Mouse (Mus musculus): Measurements from ENCODE around the gene Nanos1. TPM values are rescaled to one million over a fixed set of nuclear protein-coding genes. Genes with fewer than 3 reads are reported as not detected.

Nanos1 gene
- polyA plus RNA-seq, 1 experiment from 2014 or later, result 2.1 TPM

DNA sequence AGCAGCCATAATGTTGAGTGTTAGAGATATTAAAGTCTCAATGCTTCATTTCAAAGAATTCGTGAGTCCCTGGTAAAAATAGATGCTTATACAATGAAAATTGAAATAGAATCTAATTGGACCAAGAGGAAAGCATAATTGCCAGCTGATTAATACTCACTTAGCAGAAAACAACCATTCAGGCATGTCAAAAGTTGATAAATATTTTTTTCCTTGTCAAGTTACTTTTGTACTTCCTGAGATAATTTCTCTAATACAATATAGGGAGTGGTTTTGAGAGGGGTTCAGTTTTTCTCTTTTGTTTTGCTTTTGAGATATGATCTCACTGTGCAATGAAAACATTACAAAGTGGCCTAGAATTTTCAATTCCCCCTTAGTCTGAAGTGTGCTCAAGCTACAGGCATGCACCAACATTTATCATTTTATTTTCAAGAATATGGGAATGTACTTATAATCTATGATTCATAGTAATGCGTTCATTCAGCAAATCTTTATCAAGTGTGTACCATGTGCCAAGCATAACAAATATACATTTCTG, 37.5 kb downstream of the Nanos1 start:
- Histone ChIP-seq H3K36me3 (ENCODE audit: control insufficient read depth, insufficient read depth, low read length) (no peaks in the 10 kb centered on the region), H3K9ac (ENCODE audit: low read length) (no peak overlapping the region), H3K4me1 (ENCODE audit: control insufficient read depth, insufficient read depth, low read length) (no peaks in the 10 kb centered on the region), H3K4me3 (ENCODE audit: low read depth, low read length) (no peak overlapping the region), H3K4me2 (ENCODE audit: low read depth, severe bottlenecking) (no peak overlapping the region), H3K27me3 (ENCODE audit: control insufficient read depth, insufficient read depth, low read length) (no peaks in the 10 kb centered on the region), H3K27ac (replicated peaks; ENCODE audit: low read depth, low read length) (no peak overlapping the region), H3K9me3 (ENCODE audit: control insufficient read depth, low read length) (no peaks in the 10 kb centered on the region)
- DNase-seq (ENCODE audit: low spot score) (no peak), ATAC-seq (ENCODE audit: insufficient number of reproducible peaks, low FRiP score, low TSS enrichment, low read depth) (no peak)
- WGBS, result 87% methylated on average over 2 of the region's 2 CpGs

GRCm38 (mm10) chr19:60795244-60795643, 39.5 kb downstream of the Nanos1 start:
- ATAC-seq (ENCODE audit: insufficient number of reproducible peaks, low FRiP score, low TSS enrichment, low read depth), result no peak
- no peaks in the 10 kb centered on the region for H3K4me1 ChIP-seq (ENCODE audit: control insufficient read depth, insufficient read depth, low read length)
- WGBS, result 73% methylated on average over 2 of the region's 2 CpGs

DNA sequence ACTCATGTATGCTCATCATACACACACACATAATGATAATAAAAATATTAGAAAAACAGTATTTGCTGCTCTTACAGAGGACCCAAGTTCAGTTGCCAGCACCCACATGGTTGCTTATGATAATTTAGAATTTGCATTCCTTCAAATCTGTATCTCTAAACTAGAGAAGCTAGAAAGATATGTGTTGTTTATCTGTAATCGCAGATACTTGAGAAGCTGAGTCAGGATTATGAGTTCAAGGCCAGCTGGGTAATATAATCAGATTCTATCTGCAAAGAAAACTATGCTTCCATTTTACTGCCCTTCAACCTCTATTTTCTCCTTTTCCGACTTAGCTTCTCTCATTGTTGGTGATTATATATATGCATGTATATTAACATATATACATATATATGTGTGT, 41.6 kb downstream of the Nanos1 start:
- 86% methylated on average over 2 of the region's 2 CpGs for WGBS

More at GRCm38 (mm10) chr19:60795244-60795643, 39.5 kb downstream of the Nanos1 start:
- Histone ChIP-seq H3K27me3 (ENCODE audit: control insufficient read depth, insufficient read depth, low read length) (no peaks in the 10 kb centered on the region), H3K4me2 (ENCODE audit: low read depth, severe bottlenecking) (no peak overlapping the region), H3K4me3 (ENCODE audit: low read depth, low read length) (no peak overlapping the region), H3K9me3 (ENCODE audit: control insufficient read depth, low read length) (no peaks in the 10 kb centered on the region), H3K9ac (ENCODE audit: low read length) (no peak overlapping the region), H3K27ac (replicated peaks; ENCODE audit: low read depth, low read length) (no peak overlapping the region), H3K36me3 (ENCODE audit: control insufficient read depth, insufficient read depth, low read length) (no peaks in the 10 kb centered on the region)
- DNase-seq (ENCODE audit: low spot score), result no peak

DNA sequence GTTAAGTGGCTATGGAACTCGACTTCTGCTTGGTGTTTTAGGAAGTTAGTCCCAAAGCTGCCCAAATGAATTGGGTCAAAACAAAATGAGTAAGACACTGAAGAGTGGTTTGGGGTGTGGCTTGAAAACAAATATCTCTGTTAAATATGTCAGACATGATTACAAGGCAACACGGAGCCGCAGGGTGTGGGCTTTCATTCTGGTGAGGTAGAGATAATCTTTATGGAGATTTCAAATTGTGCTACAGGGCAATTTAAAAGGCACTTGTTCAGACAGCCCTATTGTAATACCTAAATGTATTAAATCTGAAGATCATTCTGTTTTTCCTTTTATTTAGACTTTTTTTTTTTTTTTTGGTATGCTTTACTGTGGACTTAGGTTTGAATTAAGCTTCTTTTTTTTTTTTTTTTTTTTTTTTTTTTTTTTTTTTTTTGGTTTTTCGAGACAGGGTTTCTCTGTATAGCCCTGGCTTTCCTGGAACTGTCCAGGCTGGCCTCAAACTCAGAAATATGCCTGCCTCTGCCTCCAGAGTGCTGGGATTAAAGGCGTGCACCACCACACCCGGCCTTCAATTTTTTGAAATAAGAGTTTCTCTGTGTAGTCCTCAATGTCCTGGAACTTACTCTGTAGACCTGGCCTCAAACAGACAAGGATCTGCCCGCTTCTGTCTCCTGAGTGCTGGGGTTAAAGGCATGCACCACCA, 44.2 kb downstream of the Nanos1 start:
- H3K27ac ChIP-seq (replicated peaks; ENCODE audit: low read depth, low read length), result no peak overlapping the region
- H3K4me1 ChIP-seq (ENCODE audit: control insufficient read depth, insufficient read depth, low read length), result no peaks in the 10 kb centered on the region
- 79% methylated on average over 7 of the region's 7 CpGs for WGBS
- no peak for DNase-seq (ENCODE audit: low spot score)
- no peaks in the 10 kb centered on the region for H3K36me3 ChIP-seq (ENCODE audit: control insufficient read depth, insufficient read depth, low read length)
- no peak for ATAC-seq (ENCODE audit: insufficient number of reproducible peaks, low FRiP score, low TSS enrichment, low read depth)
- no peaks in the 10 kb centered on the region for H3K9me3 ChIP-seq (ENCODE audit: control insufficient read depth, low read length)
- H3K9ac ChIP-seq (ENCODE audit: low read length), result no peak overlapping the region
- 0 out of 2 replicates have a peak, but pooled peaks cover 2% of the 10 kb centered on the region for H3K27me3 ChIP-seq (ENCODE audit: control insufficient read depth, insufficient read depth, low read length)
- H3K4me3 ChIP-seq (ENCODE audit: low read depth, low read length), result no peak overlapping the region
- no peak overlapping the region for H3K4me2 ChIP-seq (ENCODE audit: low read depth, severe bottlenecking)

More for the DNA sequence above, 41.6 kb downstream of the Nanos1 start:
- Histone ChIP-seq H3K27ac (replicated peaks; ENCODE audit: low read depth, low read length) (no peak overlapping the region), H3K4me3 (ENCODE audit: low read depth, low read length) (no peak overlapping the region), H3K36me3 (ENCODE audit: control insufficient read depth, insufficient read depth, low read length) (no peaks in the 10 kb centered on the region), H3K9ac (ENCODE audit: low read length) (no peak overlapping the region), H3K27me3 (ENCODE audit: control insufficient read depth, insufficient read depth, low read length) (no peaks in the 10 kb centered on the region), H3K9me3 (ENCODE audit: control insufficient read depth, low read length) (no peaks in the 10 kb centered on the region), H3K4me2 (ENCODE audit: low read depth, severe bottlenecking) (no peak overlapping the region), H3K4me1 (ENCODE audit: control insufficient read depth, insufficient read depth, low read length) (no peaks in the 10 kb centered on the region)
- no peak for DNase-seq (ENCODE audit: low spot score)
- ATAC-seq (ENCODE audit: insufficient number of reproducible peaks, low FRiP score, low TSS enrichment, low read depth), result no peak

DNA sequence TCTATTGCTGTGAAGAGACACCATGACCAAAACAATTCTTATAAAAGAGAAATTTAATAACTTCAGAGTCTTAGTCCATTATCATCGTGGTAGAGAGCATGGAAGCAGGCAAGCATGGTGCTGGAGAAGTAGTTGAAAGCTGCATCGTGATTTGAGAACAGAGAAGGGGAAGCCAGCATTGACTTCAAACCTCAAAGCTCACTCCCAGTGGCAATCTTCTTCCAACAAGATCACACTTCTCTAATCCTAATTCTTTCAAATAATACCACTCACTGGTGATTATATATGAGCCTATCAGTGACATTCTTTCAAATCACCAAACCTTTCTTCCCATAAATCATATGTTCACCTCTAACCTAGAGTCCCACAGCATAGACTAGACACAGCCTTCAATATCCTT, 49.1 kb downstream of the Nanos1 start:
- no peak for ATAC-seq (ENCODE audit: insufficient number of reproducible peaks, low FRiP score, low TSS enrichment, low read depth)
- no peaks in the 10 kb centered on the region for H3K4me1 ChIP-seq (ENCODE audit: control insufficient read depth, insufficient read depth, low read length)
- 0 out of 2 replicates have a peak, but pooled peaks cover 2% of the 10 kb centered on the region for H3K27me3 ChIP-seq (ENCODE audit: control insufficient read depth, insufficient read depth, low read length)
- H3K4me2 ChIP-seq (ENCODE audit: low read depth, severe bottlenecking), result no peak overlapping the region
- H3K36me3 ChIP-seq (ENCODE audit: control insufficient read depth, insufficient read depth, low read length), result no peaks in the 10 kb centered on the region
- H3K9me3 ChIP-seq (ENCODE audit: control insufficient read depth, low read length), result no peaks in the 10 kb centered on the region
- no peak for DNase-seq (ENCODE audit: low spot score)
- no peak overlapping the region for H3K27ac ChIP-seq (replicated peaks; ENCODE audit: low read depth, low read length)
- H3K9ac ChIP-seq (ENCODE audit: low read length), result no peak overlapping the region
- H3K4me3 ChIP-seq (ENCODE audit: low read depth, low read length), result no peak overlapping the region
- 66% methylated on average over 2 of the region's 2 CpGs for WGBS

Small RNAs within 50 kb of the gene (microRNA-seq; reads per million reads assigned to microRNA genes)
- not detected for gene mmu-mir-3084-1

Other genes starting within 250 kb of the Nanos1 start
- gene Cacul1, start 175.0 kb upstream of the Nanos1 start, polyA plus RNA-seq (2014; fragmentation: Nextera tagmentation; extraction: Ambion mirVana), result 33.8 and 36.7 TPM in 2 replicates
- 200 and 207 TPM in 2 replicates for gene Eif3a, start 34.7 kb downstream of the Nanos1 start, polyA plus RNA-seq (2014; fragmentation: Nextera tagmentation; extraction: Ambion mirVana)
- 31.1 and 31.2 TPM in 2 replicates for gene Fam45a, start 55.6 kb downstream of the Nanos1 start, polyA plus RNA-seq (2014; fragmentation: Nextera tagmentation; extraction: Ambion mirVana)
- 13.9 and 14.4 TPM in 2 replicates for gene Sfxn4, start 105.5 kb downstream of the Nanos1 start, polyA plus RNA-seq (2014; fragmentation: Nextera tagmentation; extraction: Ambion mirVana)
- 77.5 and 79.9 TPM in 2 replicates for gene Prdx3, start 118.6 kb downstream of the Nanos1 start, polyA plus RNA-seq (2014; fragmentation: Nextera tagmentation; extraction: Ambion mirVana)
- 2.0 and 2.3 TPM in 2 replicates for gene Grk5, start 133.8 kb downstream of the Nanos1 start, polyA plus RNA-seq (2014; fragmentation: Nextera tagmentation; extraction: Ambion mirVana)